Mouse (Mus musculus) CH12.LX (cell line): Measurements from ENCODE around the gene Mcl1. TPM values are rescaled to one million over a fixed set of nuclear protein-coding genes. Genes with fewer than 3 reads are reported as not detected.

Experiments
- DNase-seq: peaks from one replicate; pipeline ENCODE4 v3.0.0-alpha.2; 2013; ENCODE audit errors: extremely low read depth
- H3K27ac ChIP-seq: 2 replicates; pipeline ENCODE4 v1.5.1; 2012; ENCODE audit warnings: low read depth, mild to moderate bottlenecking, control low read depth, moderate library complexity; ENCODE audit not compliant: insufficient read depth
- H3K27me3 ChIP-seq: replicated peaks from 2 replicates; pipeline ENCODE3; 2012; ENCODE audit warnings: inconsistent platforms
- H3K36me3 ChIP-seq, 2 experiments: replicated peaks in 1 of 2; 2 replicates each; pipeline versions ENCODE3 to v1.6.1; 2012; ENCODE audit warnings: inconsistent platforms in 1 of 2, low read length in 1 of 2, mild to moderate bottlenecking in 1 of 2, mixed read lengths in 1 of 2, moderate library complexity in 1 of 2; ENCODE audit not compliant: control insufficient read depth in 1 of 2, insufficient read depth in 1 of 2
- H3K4me1 ChIP-seq, 2 experiments: 2 replicates each; pipeline ENCODE4 v1.6.1; 2012; ENCODE audit warnings: inconsistent platforms in 1 of 2, moderate library complexity in 1 of 2; ENCODE audit not compliant: insufficient read depth in 2 of 2, control insufficient read depth in 1 of 2
- H3K4me2 ChIP-seq: 2 replicates; pipeline ENCODE4 v1.6.1; 2012; ENCODE audit warnings: low read depth, mild to moderate bottlenecking, control low read depth; ENCODE audit not compliant: poor library complexity, insufficient read depth, severe bottlenecking
- H3K4me3 ChIP-seq, 3 experiments: fragments of 150-350 bp in 1 of 3; sonication (generic) in 1 of 3; replicated peaks in 1 of 3; 2 replicates each; pipeline versions ENCODE3 to v1.5.1; 2011 to 2012; ENCODE audit warnings: low read depth in 2 of 3, low read length in 2 of 3, mild to moderate bottlenecking in 2 of 3, moderate library complexity in 2 of 3, control low read depth in 1 of 3, improper control_type of control experiment in 1 of 3, inconsistent platforms in 1 of 3, mixed read lengths in 1 of 3; ENCODE audit not compliant: poor library complexity in 1 of 3
- H3K79me2 ChIP-seq: replicated peaks from 2 replicates; pipeline ENCODE4 v1.6.1; 2012; ENCODE audit warnings: mild to moderate bottlenecking, moderate library complexity; ENCODE audit not compliant: control insufficient read depth, poor library complexity, insufficient read depth, severe bottlenecking; ENCODE audit errors: extremely low read depth
- H3K9ac ChIP-seq: 2 replicates; pipeline ENCODE4 v1.6.1; 2012; ENCODE audit warnings: low read depth, mild to moderate bottlenecking, control low read depth, moderate library complexity; ENCODE audit not compliant: insufficient read depth
- H3K9me3 ChIP-seq: replicated peaks from 2 replicates; pipeline ENCODE3; 2012; ENCODE audit warnings: low read length, inconsistent platforms, mixed read lengths
- BHLHE40 ChIP-seq: IDR thresholded peaks from 2 replicates; pipeline ENCODE4 v1.6.1; 2011; ENCODE audit warnings: mild to moderate bottlenecking, low read depth, low read length, improper control_type of control experiment
- CHD1 ChIP-seq: IDR thresholded peaks from 2 replicates; pipeline ENCODE4 v1.6.1; 2012; ENCODE audit warnings: low read depth, low read length, improper control_type of control experiment, inconsistent platforms
- CHD2 ChIP-seq: IDR thresholded peaks from 2 replicates; pipeline ENCODE4 v1.6.1; 2011; ENCODE audit warnings: low read length, improper control_type of control experiment
- CTCF ChIP-seq, 2 experiments: IDR thresholded peaks in 1 of 2; conservative IDR thresholded peaks in 1 of 2; 2 replicates each; pipeline ENCODE4 v1.5.1; 2011 to 2012; ENCODE audit warnings: low read depth in 2 of 2, low read length in 2 of 2, improper control_type of control experiment in 1 of 2, inconsistent platforms in 1 of 2, mild to moderate bottlenecking in 1 of 2, moderate library complexity in 1 of 2
- E2F4 ChIP-seq: IDR thresholded peaks from 2 replicates; pipeline ENCODE4 v1.6.1; 2011; ENCODE audit warnings: low read depth, low read length, improper control_type of control experiment; ENCODE audit not compliant: insufficient replicate concordance
- ELF1 ChIP-seq: IDR thresholded peaks from 2 replicates; pipeline ENCODE4 v1.6.1; 2014; ENCODE audit warnings: low read depth, mild to moderate bottlenecking, inconsistent platforms, low read length, improper control_type of control experiment
- EP300 ChIP-seq: IDR thresholded peaks from 2 replicates; pipeline ENCODE4 v1.6.1; 2011; ENCODE audit warnings: low read length, improper control_type of control experiment
- ETS1 ChIP-seq: conservative IDR thresholded peaks from 2 replicates; pipeline ENCODE4 v1.6.1; 2012; ENCODE audit warnings: low read depth, mild to moderate bottlenecking, inconsistent platforms, low read length, improper control_type of control experiment, moderate library complexity
- GABPA ChIP-seq: IDR thresholded peaks from 2 replicates; pipeline ENCODE4 v1.6.1; 2012; ENCODE audit warnings: low read depth, low read length, improper control_type of control experiment, inconsistent platforms; ENCODE audit not compliant: insufficient replicate concordance
- HCFC1 ChIP-seq: IDR thresholded peaks from 2 replicates; pipeline ENCODE4 v1.6.1; 2012; ENCODE audit warnings: low read depth, mild to moderate bottlenecking, inconsistent platforms, low read length, improper control_type of control experiment
- IRF4 ChIP-seq: IDR thresholded peaks from 2 replicates; pipeline ENCODE4 v1.6.1; 2014; ENCODE audit warnings: low read depth, mild to moderate bottlenecking, inconsistent platforms, low read length, improper control_type of control experiment
- JUN ChIP-seq: IDR thresholded peaks from 2 replicates; pipeline ENCODE4 v1.6.1; 2011; ENCODE audit warnings: low read depth, mild to moderate bottlenecking, low read length, improper control_type of control experiment, moderate library complexity; ENCODE audit not compliant: insufficient read depth
- JUND ChIP-seq: conservative IDR thresholded peaks from 2 replicates; pipeline ENCODE4 v1.6.1; 2011; ENCODE audit warnings: low read depth, low read length, improper control_type of control experiment
- KAT2A ChIP-seq: IDR thresholded peaks from 2 replicates; pipeline ENCODE4 v1.6.1; 2012; ENCODE audit warnings: low read length, improper control_type of control experiment, inconsistent platforms; ENCODE audit not compliant: insufficient replicate concordance
- MAFK ChIP-seq: IDR thresholded peaks from 2 replicates; pipeline ENCODE4 v1.6.1; 2011; ENCODE audit warnings: low read length, improper control_type of control experiment; ENCODE audit not compliant: insufficient replicate concordance
- MAX ChIP-seq: IDR thresholded peaks from 2 replicates; pipeline ENCODE4 v1.6.1; 2011; ENCODE audit warnings: low read length, improper control_type of control experiment
- MAZ ChIP-seq: IDR thresholded peaks from 2 replicates; pipeline ENCODE4 v1.6.1; 2012; ENCODE audit warnings: low read depth, mild to moderate bottlenecking, inconsistent platforms, low read length, improper control_type of control experiment, moderate library complexity
- MEF2A ChIP-seq: IDR thresholded peaks from 2 replicates; pipeline ENCODE4 v1.6.1; 2014; ENCODE audit warnings: low read depth, mild to moderate bottlenecking, inconsistent platforms, low read length, improper control_type of control experiment, borderline replicate concordance
- MXI1 ChIP-seq: IDR thresholded peaks from 2 replicates; pipeline ENCODE4 v1.6.1; 2011; ENCODE audit warnings: mild to moderate bottlenecking, low read depth, low read length, improper control_type of control experiment
- MYC ChIP-seq: IDR thresholded peaks from 2 replicates; pipeline ENCODE4 v1.6.1; 2011; ENCODE audit warnings: low read depth, mild to moderate bottlenecking, improper control_type of control experiment, low read length
- NELFE ChIP-seq: IDR thresholded peaks from 2 replicates; pipeline ENCODE4 v1.6.1; 2011; ENCODE audit warnings: low read depth, low read length, improper control_type of control experiment
- NRF1 ChIP-seq: IDR thresholded peaks from 2 replicates; pipeline ENCODE4 v1.6.1; 2014; ENCODE audit warnings: low read depth, mild to moderate bottlenecking, inconsistent platforms, low read length, improper control_type of control experiment, moderate library complexity
- PAX5 ChIP-seq: IDR thresholded peaks from 2 replicates; pipeline ENCODE4 v1.6.1; 2012; ENCODE audit warnings: low read length, inconsistent platforms, mixed read lengths
- POLR2A ChIP-seq: IDR thresholded peaks from 2 replicates; pipeline ENCODE4 v1.6.1; 2011; ENCODE audit warnings: low read depth, mild to moderate bottlenecking, improper control_type of control experiment, low read length
- POLR2AphosphoS2 ChIP-seq: IDR thresholded peaks from 2 replicates; pipeline ENCODE4 v1.6.1; 2011; ENCODE audit warnings: low read depth, low read length, improper control_type of control experiment
- RAD21 ChIP-seq: IDR thresholded peaks from 2 replicates; pipeline ENCODE4 v1.6.1; 2011; ENCODE audit warnings: low read depth, mild to moderate bottlenecking, low read length, improper control_type of control experiment, moderate library complexity
- RCOR1 ChIP-seq: conservative IDR thresholded peaks from 2 replicates; pipeline ENCODE4 v1.6.1; 2012; ENCODE audit warnings: low read depth, mild to moderate bottlenecking, inconsistent platforms, low read length, improper control_type of control experiment
- SIN3A ChIP-seq: IDR thresholded peaks from 2 replicates; pipeline ENCODE4 v1.6.1; 2012; ENCODE audit warnings: low read length, improper control_type of control experiment, inconsistent platforms
- SMC3 ChIP-seq: IDR thresholded peaks from 2 replicates; pipeline ENCODE4 v1.6.1; 2011; ENCODE audit warnings: low read depth, low read length, improper control_type of control experiment
- TBP ChIP-seq: conservative IDR thresholded peaks from 2 replicates; pipeline ENCODE4 v1.6.1; 2011; ENCODE audit warnings: low read depth, low read length, improper control_type of control experiment
- TCF12 ChIP-seq: IDR thresholded peaks from 2 replicates; pipeline ENCODE4 v1.6.1; 2014; ENCODE audit warnings: low read depth, mild to moderate bottlenecking, inconsistent platforms, low read length, improper control_type of control experiment
- UBTF ChIP-seq: IDR thresholded peaks from 2 replicates; pipeline ENCODE4 v1.6.1; 2012; ENCODE audit warnings: low read depth, mild to moderate bottlenecking, inconsistent platforms, low read length, improper control_type of control experiment, moderate library complexity
- USF1 ChIP-seq: IDR thresholded peaks from 2 replicates; pipeline ENCODE4 v1.6.1; 2014; ENCODE audit warnings: low read depth, mild to moderate bottlenecking, inconsistent platforms, low read length, improper control_type of control experiment
- USF2 ChIP-seq: conservative IDR thresholded peaks from 2 replicates; pipeline ENCODE4 v1.6.1; 2011; ENCODE audit warnings: low read depth, low read length, improper control_type of control experiment
- ZC3H11A ChIP-seq: IDR thresholded peaks from 2 replicates; pipeline ENCODE4 v1.6.1; 2012; ENCODE audit warnings: low read depth, mild to moderate bottlenecking, inconsistent platforms, low read length, improper control_type of control experiment
- ZKSCAN1 ChIP-seq: IDR thresholded peaks from 2 replicates; pipeline ENCODE4 v1.6.1; 2012; ENCODE audit warnings: low read depth, inconsistent platforms, low read length, improper control_type of control experiment, borderline replicate concordance
- ZMIZ1 ChIP-seq: IDR thresholded peaks from 2 replicates; pipeline ENCODE4 v1.6.1; 2012; ENCODE audit warnings: low read depth, mild to moderate bottlenecking, inconsistent platforms, low read length, improper control_type of control experiment
- ZNF384 ChIP-seq: IDR thresholded peaks from 2 replicates; pipeline ENCODE4 v1.6.1; 2012; ENCODE audit warnings: low read depth, low read length, improper control_type of control experiment, inconsistent platforms
- dilution Hi-C: fragments of 300-500 bp; cut with MboI; formaldehyde crosslinking; loops from 2 replicates; pipeline ENCODE4 v1.14.3; 2020; ENCODE audit warnings: low sequenced_read_pairs; ENCODE audit not compliant: extremely low pct_unique_long_range_greater_than_20kb, extremely low pct_ligation_motif_present
- in situ Hi-C: fragments of 300-500 bp; cut with MboI; formaldehyde crosslinking; loops from 3 replicates; pipeline ENCODE4 v1.14.3; 2019; ENCODE audit warnings: low sequenced_read_pairs, low pct_ligation_motif_present, low pct_unique_long_range_greater_than_20kb, mixed read lengths
- polyA plus RNA-seq: library from polyadenylated mRNA; unstranded; fragments of >175 nt; gene quantifications from 2 replicates; pipeline ENCODE4 v1.2.1, GENCODE M21; 2012; ENCODE audit warnings: low read depth; ENCODE audit not compliant: insufficient read length
- total RNA-seq, 2 experiments: library from RNA; depleted of rRNA; stranded (reverse); fragments of 300-350 nt in 1 of 2; fragments of >200 nt in 1 of 2; gene quantifications; 2 replicates each; pipeline ENCODE4 v1.2.3; 2012 to 2014

Mcl1 gene
- total and polyA plus RNA-seq, 3 experiments = 95.9 to 225 (median 188) TPM

GRCm38 (mm10) chr3:95651391-95652203 is 7.0 kb upstream of the Mcl1 start:
- H3K4me1 ChIP-seq = peaks cover 29 to 80% of the 10 kb centered on the region in 2 experiments

GRCm38 (mm10) chr3:95652204-95652811 is 6.3 kb upstream of the Mcl1 start:
- no peaks in the 10 kb centered on the region for H3K27me3 ChIP-seq
- H3K79me2 ChIP-seq = no peaks in the 10 kb centered on the region
- DNase-seq = peak; percentile 86
- in situ Hi-C loops (loop anchor here (10.0 kb wide), 1 partner anchor 572 kb away; the partner anchor contains the start of genes Hist2h2ac and Hist2h2be), dilution Hi-C loops (no loop called here)
- H3K4me3 ChIP-seq = peak overlapping the region in 1 of 3 experiments; percentile 14
- peak overlapping the region; percentile 8 for H3K4me2 ChIP-seq
- H3K36me3 ChIP-seq = no peaks in the 10 kb centered on the region
- peak overlapping the region; percentile 50 for H3K9ac ChIP-seq
- peak overlapping the region; percentile 96 for H3K27ac ChIP-seq
- no peaks in the 10 kb centered on the region for H3K9me3 ChIP-seq
- peaks cover 29 to 87% of the 10 kb centered on the region in 2 experiments for H3K4me1 ChIP-seq
- TF ChIP-seq PAX5 (no peak), NELFE (peak; percentile 9; the same call in 1 of the 2 replicates), ZKSCAN1 (no peak), JUN (no peak), KAT2A (0 out of 2 replicates have a peak, but pooled peaks have one; percentile 53), GABPA (no peak), USF2 (peak; percentile 64), E2F4 (no peak), CHD2 (no peak; the same call in 1 of the 2 replicates), MAZ (peak; percentile 51; the same call in 1 of the 2 replicates), NRF1 (peak; percentile 71), ELF1 (peak; percentile 47; the same call in 1 of the 2 replicates)

More at GRCm38 (mm10) chr3:95651391-95652203, 7.0 kb upstream of the Mcl1 start:
- peak overlapping the region; percentile 96 for H3K27ac ChIP-seq
- no peaks in the 10 kb centered on the region for H3K79me2 ChIP-seq
- H3K4me2 ChIP-seq = peak overlapping the region; percentile 8
- peak overlapping the region; percentile 50 for H3K9ac ChIP-seq
- dilution Hi-C loops = no loop called here
- peak overlapping the region in 1 of 3 experiments; percentile 14 for H3K4me3 ChIP-seq
- H3K9me3 ChIP-seq = no peaks in the 10 kb centered on the region
- TF ChIP-seq ZKSCAN1 (no peak), E2F4 (0 out of 2 replicates have a peak, but pooled peaks have one; percentile 51), CHD2 (peak; percentile 84), BHLHE40 (peak; percentile 87), USF1 (no peak), GABPA (no peak), CTCF (conservative IDR thresholded peaks at IDR 0.05 in 1 of 2, IDR thresholded peaks at IDR 0.05 in 1 of 2; ENCODE audit: low read depth in 2 of 2, low read length in 2 of 2) (no peak), NRF1 (peak; percentile 33; the same call in 1 of the 2 replicates), SMC3 (no peak; the same call in 1 of the 2 replicates), MXI1 (peak; percentile 54; the same call in 1 of the 2 replicates), UBTF (no peak), USF2 (no peak), HCFC1 (peak; percentile 37), KAT2A (0 out of 2 replicates have a peak, but pooled peaks have one; percentile 39), JUND (peak; percentile 77), NELFE (peak; percentile 37; the same call in 1 of the 2 replicates), RAD21 (no peak; the same call in none of the 2 replicates), MAX (peak; percentile 69), ZMIZ1 (peak; percentile 59), IRF4 (peak; percentile 95), POLR2AphosphoS2 (no peak), MAZ (peak; percentile 87), MEF2A (peak; percentile 94), PAX5 (no peak), MAFK (0 out of 2 replicates have a peak, but pooled peaks have one; percentile 56), MYC (no peak), EP300 (peak; percentile 95), TCF12 (peak; percentile 97), SIN3A (peak; percentile 69; the same call in 1 of the 2 replicates), RCOR1 (peak; percentile 78), POLR2A (no peak), CHD1 (peak; percentile 60), ZC3H11A (no peak), JUN (peak; percentile 72), ELF1 (peak; percentile 39), TBP (no peak), ZNF384 (peak; percentile 75), ETS1 (peak; percentile 96)
- TF ChIP-seq, all 38 proteins: peak for 24
- Histone ChIP-seq H3K36me3 (no peaks in the 10 kb centered on the region), H3K27me3 (no peaks in the 10 kb centered on the region)
- DNase-seq = peak; percentile 89
- in situ Hi-C loops = loop anchor here (10.0 kb wide), 1 partner anchor 573 kb away; the partner anchor contains the start of genes Hist2h2ac and Hist2h2be
